Mouse (Mus musculus) intestine, embryonic 14.5 days (tissue): ENCODE measurements at regions not wholly inside any gene's neighbourhood (a gene's known extent, or its start where the extent isn't known, plus 50 kb on each side); places are given as distances from the start of the nearest gene placed in this dataset.

Experiments
- ATAC-seq: fragments of 200-750 bp; cut with Nextera tagmentation; replicated peaks from 2 replicates; pipeline ENCODE4 v1.8.0; 2017; ENCODE audit warnings: low read depth, moderate number of reproducible peaks, moderate TSS enrichment, moderate library complexity; ENCODE audit not compliant: low FRiP score, low TSS enrichment
- DNase-seq: peaks from one replicate; pipeline ENCODE4 v3.0.0-alpha.2; 2018; ENCODE audit warnings: low spot score
- H3K27ac ChIP-seq: fragments of 300-500 bp; sonication (generic); 2 replicates; pipeline ENCODE4 v1.5.1; 2014; ENCODE audit warnings: low read depth, mild to moderate bottlenecking, control low read depth
- H3K27me3 ChIP-seq: fragments of 300-500 bp; sonication (generic); replicated peaks from 2 replicates; pipeline ENCODE4 v1.6.1; 2014; ENCODE audit warnings: low read length, control low read depth; ENCODE audit not compliant: control insufficient read depth, insufficient read depth
- H3K36me3 ChIP-seq: fragments of 300-500 bp; sonication (generic); 2 replicates; pipeline ENCODE4 v1.6.1; 2014; ENCODE audit warnings: low read length, control low read depth; ENCODE audit not compliant: control insufficient read depth, insufficient read depth
- H3K4me1 ChIP-seq: fragments of 300-500 bp; sonication (generic); replicated peaks from 2 replicates; pipeline ENCODE4 v1.6.1; 2014; ENCODE audit warnings: low read length, control low read depth, mixed read lengths; ENCODE audit not compliant: control insufficient read depth, insufficient read depth
- H3K4me2 ChIP-seq: fragments of 300-500 bp; sonication (generic); 2 replicates; pipeline ENCODE4 v1.6.1; 2014; ENCODE audit warnings: low read length
- H3K4me3 ChIP-seq: fragments of 300-500 bp; sonication (generic); 2 replicates; pipeline ENCODE4 v1.5.1; 2014; ENCODE audit warnings: low read depth, low read length, control low read depth, mixed read lengths
- H3K9ac ChIP-seq: fragments of 300-500 bp; sonication (generic); 2 replicates; pipeline ENCODE4 v1.6.1; 2014; ENCODE audit warnings: mild to moderate bottlenecking, low read length
- H3K9me3 ChIP-seq: fragments of 300-500 bp; sonication (generic); 2 replicates; pipeline ENCODE4 v1.6.1; 2016; ENCODE audit warnings: low read length, control low read depth; ENCODE audit not compliant: control insufficient read depth
- WGBS: fragments of 180-500 bp; shearing (Covaris S2); extraction: QIAGEN DNeasy Blood & Tissue Kit; methylation state at CpG from one replicate; pipeline ENCODE4 v1.1.7; 2014; 5-methylcytosine and 5-hydroxymethylcytosine counted together

DNA sequence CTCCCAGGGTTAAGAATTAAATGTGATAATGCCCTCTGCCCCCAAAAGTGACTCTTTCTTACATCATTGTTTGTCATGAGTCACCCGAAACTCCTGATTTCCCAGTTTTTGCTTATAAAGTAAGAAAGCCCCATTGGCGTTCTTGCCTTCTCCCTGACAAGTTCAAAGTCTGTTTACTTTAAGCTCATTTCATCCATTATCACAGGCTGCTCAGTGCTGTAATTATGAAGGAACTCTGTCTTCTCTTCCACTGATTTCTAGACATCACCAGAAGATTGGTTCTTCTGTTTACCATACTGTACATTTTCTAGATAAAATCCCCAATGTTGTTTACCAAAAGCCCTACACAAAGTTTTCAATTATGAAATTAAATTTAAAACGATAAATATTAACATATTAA, 81.2 kb upstream of the 4933402D24Rik start:
- ATAC-seq (no peak), DNase-seq (no peak)
- Histone ChIP-seq H3K27ac (no peak overlapping the region), H3K9ac (no peak overlapping the region), H3K4me3 (no peak overlapping the region), H3K27me3 (no peaks in the 10 kb centered on the region), H3K4me1 (no peaks in the 10 kb centered on the region), H3K9me3 (no peaks in the 10 kb centered on the region), H3K4me2 (no peak overlapping the region), H3K36me3 (no peaks in the 10 kb centered on the region)
- WGBS, result 56% methylated on average over 3 of the region's 3 CpGs

DNA sequence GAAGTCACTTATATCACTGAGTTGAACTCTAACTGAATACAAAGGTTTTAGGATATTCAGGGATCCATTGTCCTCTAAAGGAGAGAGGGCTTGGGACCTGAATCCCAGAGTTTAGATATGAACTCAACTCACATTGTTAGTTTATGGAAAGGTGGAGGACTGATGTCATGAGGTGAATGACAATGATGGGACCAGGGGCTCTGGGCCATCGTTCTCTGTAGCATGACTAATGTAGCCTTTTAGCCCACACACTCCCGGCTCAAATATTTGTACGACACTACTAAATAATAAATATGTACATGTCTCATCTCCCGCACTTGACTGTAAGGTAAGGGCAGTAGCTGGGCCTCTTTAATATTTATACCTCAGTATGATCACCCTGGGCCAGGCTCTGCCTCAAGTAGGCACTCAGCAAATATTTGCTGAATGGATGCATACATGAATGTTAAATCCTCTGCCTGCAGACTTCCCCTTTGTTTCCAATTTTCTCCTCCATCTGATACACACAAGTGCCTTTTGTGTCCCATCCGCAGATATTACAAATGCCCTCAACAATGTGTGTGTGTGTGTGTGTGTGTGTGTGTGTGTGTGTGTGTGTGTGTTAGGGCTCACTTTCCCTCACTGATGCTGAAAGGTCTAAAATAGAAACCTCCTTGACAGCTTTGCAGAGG, 59.2 kb upstream of the 4933402D24Rik start:
- WGBS, result 82% methylated on average over 5 of the region's 5 CpGs
- no peaks in the 10 kb centered on the region for H3K9me3 ChIP-seq
- no peak overlapping the region for H3K27ac ChIP-seq
- H3K4me3 ChIP-seq, result no peak overlapping the region
- ATAC-seq, result no peak
- H3K27me3 ChIP-seq, result no peaks in the 10 kb centered on the region
- no peaks in the 10 kb centered on the region for H3K4me1 ChIP-seq
- no peak for DNase-seq
- H3K9ac ChIP-seq, result no peak overlapping the region
- H3K36me3 ChIP-seq, result no peaks in the 10 kb centered on the region
- no peak overlapping the region for H3K4me2 ChIP-seq

DNA sequence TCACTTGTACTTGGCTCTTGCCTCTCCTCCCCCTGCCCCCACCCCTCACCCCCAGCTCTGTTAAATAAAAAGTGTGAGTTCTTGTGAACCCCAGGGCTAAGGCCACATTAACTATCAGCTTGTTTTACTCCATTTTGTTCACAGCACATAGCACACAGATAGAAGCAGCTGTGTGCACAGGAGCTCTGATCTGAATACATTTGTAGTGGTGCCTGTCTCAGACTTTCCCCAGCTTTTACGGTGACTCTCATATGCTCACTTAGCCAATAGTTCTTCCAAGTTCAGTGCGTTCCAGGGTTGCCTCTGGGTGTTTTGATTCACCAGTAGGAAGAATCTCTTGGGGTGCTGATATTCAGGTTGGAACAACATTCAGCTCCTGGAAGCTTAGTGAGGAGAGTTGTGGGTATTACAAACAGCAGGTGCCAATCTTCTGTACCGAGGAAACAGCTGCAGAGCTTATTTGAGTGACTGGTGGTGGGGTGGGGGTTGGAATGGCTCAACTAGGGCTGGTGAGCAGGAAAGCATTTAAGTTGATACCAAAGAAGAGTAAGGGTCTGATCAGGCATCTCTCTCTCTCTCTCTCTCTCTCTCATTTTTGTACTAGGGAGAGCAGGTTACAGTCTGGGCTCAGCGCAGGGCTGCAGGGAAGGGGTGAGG, 51.7 kb upstream of the 4933402D24Rik start:
- H3K4me1 ChIP-seq, result no peaks in the 10 kb centered on the region
- H3K27me3 ChIP-seq, result no peaks in the 10 kb centered on the region
- H3K4me2 ChIP-seq, result no peak overlapping the region
- no peak overlapping the region for H3K4me3 ChIP-seq
- no peaks in the 10 kb centered on the region for H3K9me3 ChIP-seq
- H3K27ac ChIP-seq, result no peak overlapping the region
- no peak for ATAC-seq
- no peak overlapping the region for H3K9ac ChIP-seq
- 75% methylated on average over 4 of the region's 4 CpGs for WGBS
- no peak for DNase-seq
- no peaks in the 10 kb centered on the region for H3K36me3 ChIP-seq

DNA sequence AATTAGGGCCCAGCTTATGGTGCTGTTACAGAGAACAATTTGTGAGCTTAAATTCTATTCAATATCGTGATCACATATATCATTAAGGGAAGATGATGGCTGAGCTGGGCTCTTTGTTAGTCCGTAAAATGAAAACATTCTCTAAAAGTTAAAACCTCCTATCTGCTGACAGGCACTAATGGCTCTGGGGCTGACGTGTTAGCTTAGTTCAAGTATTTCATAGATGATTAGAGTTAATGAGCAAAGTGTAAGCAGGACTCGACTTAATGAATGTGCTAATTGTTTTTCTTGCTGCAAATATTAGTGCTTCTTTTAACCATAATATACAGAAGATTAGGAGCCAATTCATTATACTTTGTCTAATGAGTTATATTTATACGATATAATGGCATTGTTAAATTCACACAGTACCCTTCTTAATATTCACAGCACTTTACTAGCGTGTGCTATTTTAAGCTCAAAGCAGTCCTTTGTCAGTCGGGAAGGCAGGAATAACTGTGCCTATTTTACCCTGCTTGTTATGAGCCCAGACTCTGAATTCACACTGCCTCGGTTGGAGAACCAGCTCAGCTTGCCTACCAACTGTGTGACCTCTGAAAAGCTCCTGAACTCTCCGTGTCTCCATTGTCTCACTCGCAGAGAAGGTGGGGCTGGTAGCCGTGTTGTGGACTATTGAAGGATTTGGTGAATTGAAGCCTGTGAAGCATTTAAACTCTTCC, 50.6 kb upstream of the 4933402D24Rik start:
- DNase-seq (no peak), ATAC-seq (no peak)
- Histone ChIP-seq H3K36me3 (no peaks in the 10 kb centered on the region), H3K9ac (no peak overlapping the region), H3K27me3 (no peaks in the 10 kb centered on the region), H3K9me3 (no peaks in the 10 kb centered on the region), H3K4me2 (no peak overlapping the region), H3K4me3 (no peak overlapping the region), H3K4me1 (no peaks in the 10 kb centered on the region), H3K27ac (no peak overlapping the region)
- 64% methylated on average over 11 of the region's 11 CpGs for WGBS
